ENCODE assay signal across 31 mouse cellular contexts in the genomic region with DNA sequence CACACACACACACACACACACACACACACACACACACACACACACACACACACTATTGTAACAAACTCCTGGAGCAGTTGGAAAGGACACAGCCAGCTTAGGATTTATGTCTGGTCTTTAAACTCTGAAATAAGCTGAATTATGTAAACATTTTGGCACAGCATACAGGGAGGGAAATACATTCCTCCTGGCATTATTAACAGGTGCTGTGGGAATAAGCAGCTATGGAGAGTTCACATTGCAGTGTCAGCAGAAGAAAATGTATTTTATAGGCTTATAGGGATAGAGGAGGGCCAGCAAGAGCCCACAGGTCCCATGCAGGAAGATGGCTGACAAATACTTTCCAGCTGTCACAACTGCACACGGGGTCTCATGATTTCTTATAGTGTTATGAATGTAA.
A peak's percentile ranks its signal among the peaks of the same experiment; 100 is the strongest.
DNase-seq lines count a peak whose midpoint lies in the region; ATAC-seq and TF ChIP-seq lines count a peak whose summit lies in the region.
"Had no signal": no experiment of that assay in that cellular context is flagged by ENCODE, and none has a peak within 500 bp of the region (broad histone marks: within the 10 kb centered on the region; RNA-seq: fewer than 3 reads in every experiment).

No protein-coding gene starts in this region.

- no peak for DNase-seq in midbrain, postnatal 0 days (ENCODE audit: low spot score)
- DNase-seq in embryonic facial prominence, embryonic 14.5 days (ENCODE audit: low spot score): peak; percentile 61
- peak; percentile 77 for DNase-seq in limb, embryonic 14.5 days (ENCODE audit: low spot score)
- DNase-seq in c-Kit-positive CD71-positive TER-119-positive erythroid progenitor cells, embryonic 14.5 days (ENCODE audit: low spot score): no peak
- DNase-seq in cerebellum, adult 8-10 months: no peak
- DNase-seq: adrenal gland, adult 2 months; B cell, adult 2 months; cerebellum, adult 11-12 months; cerebellum, postnatal 10 days; gastrocnemius, postnatal 25 days; heart, adult 18-20 months; heart, postnatal 4 days; kidney, postnatal 4 days; layer of hippocampus, postnatal 36 days; liver, embryonic 13.5 days; lung, adult 18-20 months; lung, postnatal 10 days; right cerebral cortex, postnatal 4 days; thymus, adult 18-20 months; thymus, postnatal 25 days had no signal

- H3K4me2 ChIP-seq in midbrain, embryonic 16.5 days (ENCODE audit: low read length): no peak overlapping the region
- no peak overlapping the region for H3K4me2 ChIP-seq in midbrain, postnatal 0 days (ENCODE audit: low read depth, low read length, poor library complexity, severe bottlenecking)
- no peak overlapping the region for H3K4me2 ChIP-seq in embryonic facial prominence, embryonic 14.5 days (ENCODE audit: low read depth, low read length)
- H3K4me2 ChIP-seq in limb, embryonic 14.5 days (replicated peaks; ENCODE audit: low read depth, low read length, severe bottlenecking): no peak overlapping the region
- H3K4me2 ChIP-seq: forebrain, embryonic 15.5 days; heart, embryonic 11.5 days; hindbrain, embryonic 13.5 days; kidney, embryonic 15.5 days; liver, embryonic 13.5 days had no signal

- H3K9me3 ChIP-seq in midbrain, embryonic 16.5 days (replicated peaks; ENCODE audit: control insufficient read depth, low read length, poor library complexity, severe bottlenecking): no peaks in the 10 kb centered on the region
- H3K9me3 ChIP-seq in midbrain, postnatal 0 days (ENCODE audit: low read length): no peaks in the 10 kb centered on the region
- H3K9me3 ChIP-seq in embryonic facial prominence, embryonic 14.5 days (ENCODE audit: control insufficient read depth, low read length): no peaks in the 10 kb centered on the region
- no peaks in the 10 kb centered on the region for H3K9me3 ChIP-seq in limb, embryonic 14.5 days (ENCODE audit: control insufficient read depth, low read length)
- H3K9me3 ChIP-seq: forebrain, embryonic 10.5 days; forebrain, embryonic 15.5 days; hindbrain, embryonic 13.5 days; kidney, embryonic 15.5 days; liver, embryonic 13.5 days had no signal

- no peaks in the 10 kb centered on the region for H3K36me3 ChIP-seq in midbrain, embryonic 16.5 days (ENCODE audit: control insufficient read depth, insufficient read depth, low read length)
- H3K36me3 ChIP-seq in midbrain, postnatal 0 days (ENCODE audit: insufficient read depth, low read length): no peaks in the 10 kb centered on the region
- no peaks in the 10 kb centered on the region for H3K36me3 ChIP-seq in embryonic facial prominence, embryonic 14.5 days (ENCODE audit: control insufficient read depth, insufficient read depth, low read length)
- H3K36me3 ChIP-seq in limb, embryonic 14.5 days (ENCODE audit: control insufficient read depth, insufficient read depth, low read length): no peaks in the 10 kb centered on the region
- H3K36me3 ChIP-seq: forebrain, embryonic 10.5 days; forebrain, embryonic 15.5 days; hindbrain, embryonic 13.5 days; kidney, embryonic 15.5 days; liver, embryonic 13.5 days had no signal

- ATAC-seq in midbrain, embryonic 16.5 days: no peak; the same call in 1 of the 2 replicates
- no peak for ATAC-seq in midbrain, postnatal 0 days (ENCODE audit: low FRiP score)
- no peak for ATAC-seq in embryonic facial prominence, embryonic 14.5 days (ENCODE audit: low read depth)
- ATAC-seq in limb, embryonic 14.5 days (ENCODE audit: low FRiP score, low read depth): peak; percentile 94
- ATAC-seq in monocyte, adult 5-6 weeks (replicated peaks; ENCODE audit: insufficient number of reproducible peaks, low FRiP score, low TSS enrichment, poor library complexity, severe bottlenecking): no peak
- ATAC-seq: activated CD4-positive, CD25-positive, alpha-beta regulatory T cell, adult 4 months; forebrain, embryonic 15.5 days; intestine, postnatal 0 days had no signal

- H3K27ac ChIP-seq in midbrain, embryonic 16.5 days (ENCODE audit: low read length): peak overlapping the region; percentile 13; the same call in 1 of the 2 replicates
- no peak overlapping the region for H3K27ac ChIP-seq in midbrain, postnatal 0 days (ENCODE audit: low read depth, low read length)
- H3K27ac ChIP-seq in embryonic facial prominence, embryonic 14.5 days (replicated peaks; ENCODE audit: low read depth, low read length): no peak overlapping the region
- peak overlapping the region; percentile 48; the same call in 1 of the 2 replicates for H3K27ac ChIP-seq in limb, embryonic 14.5 days (replicated peaks; ENCODE audit: low read depth, low read length)
- H3K27ac ChIP-seq: forebrain, embryonic 10.5 days; forebrain, embryonic 15.5 days; kidney, embryonic 15.5 days; liver, embryonic 13.5 days; macrophage; stomach, postnatal 0 days had no signal

- no peak for TF ChIP-seq POLR2A in limb, embryonic 14.5 days (IDR thresholded peaks at IDR 0.05; ENCODE audit: borderline replicate concordance, extremely low read depth, insufficient read depth, insufficient read length)

- TF ChIP-seq CTCF in midbrain, postnatal 0 days (IDR thresholded peaks at IDR 0.05): no peak

- peaks cover 7% of the 10 kb centered on the region for H3K4me1 ChIP-seq in midbrain, embryonic 16.5 days (ENCODE audit: control insufficient read depth, insufficient read depth, low read length)
- H3K4me1 ChIP-seq in midbrain, postnatal 0 days (ENCODE audit: insufficient read depth, low read length): no peaks in the 10 kb centered on the region
- H3K4me1 ChIP-seq in embryonic facial prominence, embryonic 14.5 days (ENCODE audit: control insufficient read depth, insufficient read depth, low read length): no peaks in the 10 kb centered on the region
- peaks cover 20% of the 10 kb centered on the region for H3K4me1 ChIP-seq in limb, embryonic 14.5 days (ENCODE audit: control insufficient read depth, insufficient read depth, low read length)
- H3K4me1 ChIP-seq: forebrain, embryonic 15.5 days; liver, embryonic 13.5 days had no signal

- H3K4me3 ChIP-seq in midbrain, embryonic 16.5 days (ENCODE audit: low read depth, low read length): no peak overlapping the region
- no peak overlapping the region for H3K4me3 ChIP-seq in midbrain, postnatal 0 days (ENCODE audit: low read depth, low read length)
- H3K4me3 ChIP-seq in embryonic facial prominence, embryonic 14.5 days (ENCODE audit: low read depth, low read length): no peak overlapping the region
- no peak overlapping the region for H3K4me3 ChIP-seq in limb, embryonic 14.5 days (replicated peaks; ENCODE audit: low read length)
- H3K4me3 ChIP-seq: forebrain, embryonic 10.5 days; forebrain, embryonic 15.5 days; hindbrain, embryonic 13.5 days; kidney, embryonic 15.5 days; liver, embryonic 13.5 days had no signal

- H3K9ac ChIP-seq in midbrain, embryonic 16.5 days (ENCODE audit: low read depth, low read length): no peak overlapping the region
- H3K9ac ChIP-seq in midbrain, postnatal 0 days (replicated peaks; ENCODE audit: low read length, poor library complexity, severe bottlenecking): no peak overlapping the region
- no peak overlapping the region for H3K9ac ChIP-seq in embryonic facial prominence, embryonic 14.5 days (ENCODE audit: low read depth, low read length)
- H3K9ac ChIP-seq in limb, embryonic 14.5 days (ENCODE audit: low read depth, low read length, severe bottlenecking): no peak overlapping the region
- H3K9ac ChIP-seq: forebrain, embryonic 15.5 days; hindbrain, embryonic 13.5 days; kidney, embryonic 15.5 days; liver, embryonic 13.5 days had no signal

- WGBS in midbrain, embryonic 16.5 days: 44% methylated on average over 1 of the region's 1 CpGs
- WGBS in midbrain, postnatal 0 days: 38% methylated on average over 1 of the region's 1 CpGs
- 19% methylated on average over 1 of the region's 1 CpGs for WGBS in embryonic facial prominence, embryonic 14.5 days
- 7% methylated on average over 1 of the region's 1 CpGs for WGBS in limb, embryonic 14.5 days

- no peaks in the 10 kb centered on the region for H3K27me3 ChIP-seq in midbrain, embryonic 16.5 days (ENCODE audit: control insufficient read depth, insufficient read depth, low read depth, low read length)
- no peaks in the 10 kb centered on the region for H3K27me3 ChIP-seq in midbrain, postnatal 0 days (ENCODE audit: insufficient read depth, low read length)
- H3K27me3 ChIP-seq in embryonic facial prominence, embryonic 14.5 days (replicated peaks; ENCODE audit: control insufficient read depth, insufficient read depth, low read length): no peaks in the 10 kb centered on the region
- no peaks in the 10 kb centered on the region for H3K27me3 ChIP-seq in limb, embryonic 14.5 days (ENCODE audit: control insufficient read depth, insufficient read depth, low read length)
- H3K27me3 ChIP-seq: forebrain, embryonic 15.5 days; hindbrain, embryonic 13.5 days; kidney, embryonic 15.5 days; liver, embryonic 13.5 days had no signal

Comparison
In these comparisons a context has a peak if more than half of its experiments do, and no peak if none do; other contexts are left out.
1. H3K27ac ChIP-seq: peak in midbrain, embryonic 16.5 days (single experiment) and limb, embryonic 14.5 days (single experiment); none in midbrain, postnatal 0 days (single experiment) and embryonic facial prominence, embryonic 14.5 days (single experiment).
2. DNase-seq: peak in embryonic facial prominence, embryonic 14.5 days (single experiment) and limb, embryonic 14.5 days (single experiment); none in midbrain, postnatal 0 days (single experiment), c-Kit-positive CD71-positive TER-119-positive erythroid progenitor cells, embryonic 14.5 days (single experiment) and cerebellum, adult 8-10 months (single experiment).